Mouse (Mus musculus): ENCODE results near the gene Fhad1.

Gene Fhad1

GRCm38 (mm10) chr4:141928881-141929281 lies 86.0 kb downstream of the Fhad1 start:
- peak; percentile 91 for DNase-seq

GRCm38 (mm10) chr4:141925781-141926345 lies 89.0 kb downstream of the Fhad1 start:
- peak; percentile 31 for DNase-seq

GRCm38 (mm10) chr4:141923961-141924360 lies 90.9 kb downstream of the Fhad1 start:
- no peak for DNase-seq

- no peak for DNase-seq
Measured at GRCm38 (mm10) chr4:141920391-141920790, 94.5 kb downstream of the Fhad1 start.

GRCm38 (mm10) chr4:141917735-141918419 lies 97.0 kb downstream of the Fhad1 start:
- no peak for DNase-seq

GRCm38 (mm10) chr4:141914040-141914439 lies 100.8 kb downstream of the Fhad1 start:
- peak; percentile 23 for DNase-seq

- DNase-seq = no peak
Measured at GRCm38 (mm10) chr4:141913201-141913993, 101.5 kb downstream of the Fhad1 start.

- no peak for DNase-seq
Measured at GRCm38 (mm10) chr4:141904710-141905109, 110.2 kb downstream of the Fhad1 start.

GRCm38 (mm10) chr4:141902479-141902858 lies 112.4 kb downstream of the Fhad1 start:
- no peak for DNase-seq

- DNase-seq = no peak
Measured at GRCm38 (mm10) chr4:141901711-141902478, 113.0 kb downstream of the Fhad1 start.

- no peak for DNase-seq
Measured at GRCm38 (mm10) chr4:141900421-141900820, 114.5 kb downstream of the Fhad1 start.

GRCm38 (mm10) chr4:141899936-141900335 lies 114.9 kb downstream of the Fhad1 start:
- DNase-seq = no peak

GRCm38 (mm10) chr4:141898905-141899304 lies 116.0 kb downstream of the Fhad1 start:
- no peak for DNase-seq

- DNase-seq = no peak
Measured at GRCm38 (mm10) chr4:141897838-141898237, 117.0 kb downstream of the Fhad1 start.

GRCm38 (mm10) chr4:141897225-141897624 lies 117.7 kb downstream of the Fhad1 start:
- DNase-seq = no peak

- no peak for DNase-seq
Measured at GRCm38 (mm10) chr4:141895772-141896171, 119.1 kb downstream of the Fhad1 start.

- DNase-seq = no peak
Measured at GRCm38 (mm10) chr4:141893157-141893784, 121.6 kb downstream of the Fhad1 start.

GRCm38 (mm10) chr4:141886385-141886968 lies 128.4 kb downstream of the Fhad1 start:
- DNase-seq = no peak

- no peak for DNase-seq
Measured at GRCm38 (mm10) chr4:141885451-141885850, 129.4 kb downstream of the Fhad1 start.

GRCm38 (mm10) chr4:141882858-141883257 lies 132.0 kb downstream of the Fhad1 start:
- no peak for DNase-seq

- DNase-seq = no peak
Measured at GRCm38 (mm10) chr4:141881950-141882349, 132.9 kb downstream of the Fhad1 start.

- no peak for DNase-seq
Measured at GRCm38 (mm10) chr4:141881289-141881914, 133.5 kb downstream of the Fhad1 start.

All from kidney, adult 18-20 months (tissue).